Mouse (Mus musculus): Measurements from ENCODE around the gene Nrd1. TPM values are rescaled to one million over a fixed set of nuclear protein-coding genes. Genes with fewer than 3 reads are reported as not detected.

Gene Nrd1
- polyA plus RNA-seq, 1 experiment from 2014 or later, result 78.0 TPM

GRCm38 (mm10) chr4:109103145-109103883, 102.9 kb downstream of the Nrd1 start:
- H3K4me1 ChIP-seq, result peaks cover 3% of the 10 kb centered on the region; the same call in 1 of the 2 replicates
- 83% methylated on average over 9 of the region's 9 CpGs for WGBS
- H3K4me3 ChIP-seq, result no peak overlapping the region
- no peak overlapping the region for H3K4me2 ChIP-seq (replicated peaks)
- H3K9ac ChIP-seq (replicated peaks), result no peak overlapping the region
- H3K27ac ChIP-seq (replicated peaks), result no peak overlapping the region
- no peaks in the 10 kb centered on the region for H3K27me3 ChIP-seq
- no peaks in the 10 kb centered on the region for H3K36me3 ChIP-seq
- no peaks in the 10 kb centered on the region for H3K9me3 ChIP-seq
- no peak for ATAC-seq (replicated peaks)

- Histone ChIP-seq H3K4me3 (no peak overlapping the region), H3K27ac (replicated peaks) (no peak overlapping the region), H3K36me3 (no peaks in the 10 kb centered on the region), H3K4me2 (replicated peaks) (no peak overlapping the region), H3K27me3 (no peaks in the 10 kb centered on the region), H3K9ac (replicated peaks) (no peak overlapping the region), H3K4me1 (peaks cover 3% of the 10 kb centered on the region; the same call in 1 of the 2 replicates), H3K9me3 (no peaks in the 10 kb centered on the region)
- no peak for ATAC-seq (replicated peaks)
These were observed 104.8 kb downstream of the Nrd1 start for GRCm38 (mm10) chr4:109105254-109105653.

- Histone ChIP-seq H3K9me3 (no peaks in the 10 kb centered on the region), H3K4me2 (replicated peaks) (no peak overlapping the region), H3K4me1 (peaks cover 3% of the 10 kb centered on the region; the same call in 1 of the 2 replicates), H3K9ac (replicated peaks) (no peak overlapping the region), H3K36me3 (no peaks in the 10 kb centered on the region), H3K4me3 (no peak overlapping the region), H3K27ac (replicated peaks) (0 out of 2 replicates have a peak overlapping the region, but pooled peaks have one; percentile 0), H3K27me3 (no peaks in the 10 kb centered on the region)
- WGBS, result 55% methylated on average over 3 of the region's 3 CpGs
- ATAC-seq (replicated peaks), result peak; percentile 51; the same call in 1 of the 2 replicates
These were observed 105.6 kb downstream of the Nrd1 start for GRCm38 (mm10) chr4:109106034-109106433.

- Histone ChIP-seq H3K4me3 (no peak overlapping the region), H3K9ac (replicated peaks) (no peak overlapping the region), H3K4me2 (replicated peaks) (no peak overlapping the region), H3K27ac (replicated peaks) (no peak overlapping the region), H3K36me3 (no peaks in the 10 kb centered on the region), H3K9me3 (no peaks in the 10 kb centered on the region), H3K27me3 (no peaks in the 10 kb centered on the region), H3K4me1 (peaks cover 3% of the 10 kb centered on the region)
- ATAC-seq (replicated peaks), result no peak
These were observed 106.1 kb downstream of the Nrd1 start for GRCm38 (mm10) chr4:109106594-109106993.

DNA sequence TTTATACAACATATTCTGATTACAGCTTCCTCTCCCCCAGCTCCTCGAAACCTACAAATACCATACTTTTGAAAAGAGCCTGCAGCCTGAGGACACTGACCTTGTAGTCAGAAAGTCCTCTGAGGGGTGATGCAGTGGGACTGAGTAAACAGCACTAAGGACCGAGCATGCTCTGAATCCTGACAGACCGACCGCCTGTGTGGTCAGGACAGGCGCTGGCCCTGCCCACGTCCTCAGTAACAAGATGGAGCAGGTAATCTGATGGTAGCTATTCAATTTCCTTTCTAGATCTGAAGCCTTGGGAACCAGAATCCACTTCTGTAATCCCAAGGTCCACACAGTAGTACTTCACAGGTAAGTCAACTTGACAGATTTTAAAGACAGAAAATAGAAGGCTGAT, 108.6 kb downstream of the Nrd1 start:
- H3K4me3 ChIP-seq, result no peak overlapping the region
- H3K4me2 ChIP-seq (replicated peaks), result no peak overlapping the region
- H3K9me3 ChIP-seq, result no peaks in the 10 kb centered on the region
- ATAC-seq (replicated peaks), result no peak
- H3K27me3 ChIP-seq, result no peaks in the 10 kb centered on the region
- no peak overlapping the region for H3K27ac ChIP-seq (replicated peaks)
- peaks cover 3% of the 10 kb centered on the region for H3K4me1 ChIP-seq
- WGBS, result 83% methylated on average over 6 of the region's 6 CpGs
- H3K36me3 ChIP-seq, result no peaks in the 10 kb centered on the region
- no peak overlapping the region for H3K9ac ChIP-seq (replicated peaks)

DNA sequence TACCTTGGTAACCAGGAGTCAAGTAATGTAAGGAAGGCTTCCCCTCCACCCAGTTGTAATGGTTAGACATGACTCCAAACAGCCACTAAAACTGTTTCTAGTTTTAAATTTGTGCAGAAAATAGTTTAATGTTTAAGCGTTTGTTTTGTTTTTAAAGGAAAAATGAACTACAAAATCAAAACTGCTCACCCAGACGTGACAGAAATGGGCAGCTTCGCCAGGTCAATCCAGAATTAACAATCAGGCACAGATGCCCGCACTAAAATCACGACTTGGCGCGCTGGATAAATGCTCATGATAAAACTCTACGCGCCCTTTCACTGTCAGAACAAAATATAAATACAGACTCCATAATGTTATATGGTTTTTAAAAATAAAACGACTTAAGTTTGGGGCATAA, 109.2 kb downstream of the Nrd1 start:
- no peaks in the 10 kb centered on the region for H3K9me3 ChIP-seq
- H3K36me3 ChIP-seq, result no peaks in the 10 kb centered on the region
- no peaks in the 10 kb centered on the region for H3K27me3 ChIP-seq
- no peak overlapping the region for H3K27ac ChIP-seq (replicated peaks)
- H3K9ac ChIP-seq (replicated peaks), result no peak overlapping the region
- no peak for ATAC-seq (replicated peaks)
- H3K4me1 ChIP-seq, result peaks cover 3% of the 10 kb centered on the region
- H3K4me2 ChIP-seq (replicated peaks), result no peak overlapping the region
- 91% methylated on average over 10 of the region's 10 CpGs for WGBS
- no peak overlapping the region for H3K4me3 ChIP-seq

GRCm38 (mm10) chr4:109110978-109111377, 110.5 kb downstream of the Nrd1 start:
- no peak overlapping the region for H3K9ac ChIP-seq (replicated peaks)
- no peak overlapping the region for H3K4me2 ChIP-seq (replicated peaks)
- H3K4me3 ChIP-seq, result no peak overlapping the region
- 87% methylated on average over 2 of the region's 2 CpGs for WGBS
- H3K9me3 ChIP-seq, result no peaks in the 10 kb centered on the region
- no peak overlapping the region for H3K27ac ChIP-seq (replicated peaks)
- H3K4me1 ChIP-seq, result peaks cover 2% of the 10 kb centered on the region
- no peaks in the 10 kb centered on the region for H3K36me3 ChIP-seq
- no peaks in the 10 kb centered on the region for H3K27me3 ChIP-seq
- ATAC-seq (replicated peaks), result no peak

MicroRNAs encoded within 50 kb of the gene (microRNA counts, 519-probe panel; counts per million panel counts)
- microRNA mmu-miR-761, result 2,335 counts per million, percentile 45 among the panel's probes with 10 or more counts

Small RNA genes within 50 kb of the gene (microRNA-seq; reads per million reads assigned to microRNA genes)
- not detected for gene Mir761

Other genes starting within 250 kb of the Nrd1 start
- 6.1 and 6.6 TPM in 2 replicates for gene Zfyve9, start 219.9 kb upstream of the Nrd1 start, polyA plus RNA-seq (2015; fragmentation: Nextera tagmentation; extraction: Ambion mirVana)
- gene Btf3l4, start 167.0 kb upstream of the Nrd1 start, polyA plus RNA-seq (2015; fragmentation: Nextera tagmentation; extraction: Ambion mirVana), result 224 and 233 TPM in 2 replicates
- 86.6 and 90.0 TPM in 2 replicates for gene Txndc12, start 166.1 kb upstream of the Nrd1 start, polyA plus RNA-seq (2015; fragmentation: Nextera tagmentation; extraction: Ambion mirVana)
- gene Kti12, start 152.9 kb upstream of the Nrd1 start, polyA plus RNA-seq (2015; fragmentation: Nextera tagmentation; extraction: Ambion mirVana), result 33.2 and 33.9 TPM in 2 replicates
- 1.2 and 2.2 TPM in 2 replicates for gene A730015C16Rik, start 152.0 kb upstream of the Nrd1 start, polyA plus RNA-seq (2015; fragmentation: Nextera tagmentation; extraction: Ambion mirVana)
- gene Rab3b, start 121.6 kb upstream of the Nrd1 start, polyA plus RNA-seq (2015; fragmentation: Nextera tagmentation; extraction: Ambion mirVana), result 79.2 and 90.5 TPM in 2 replicates
- gene Osbpl9, start 201.6 kb downstream of the Nrd1 start, polyA plus RNA-seq (2015; fragmentation: Nextera tagmentation; extraction: Ambion mirVana), result 76.7 and 78.5 TPM in 2 replicates
- 0.38 and 0.80 TPM in 2 replicates for gene Calr4, start 233.8 kb downstream of the Nrd1 start, polyA plus RNA-seq (2015; fragmentation: Nextera tagmentation; extraction: Ambion mirVana)